8 mouse cellular contexts compared by ENCODE assay signal in genomic region chr6:120294056-120294784, GRCm38 (mm10). TPM values are rescaled to one million over a fixed set of nuclear protein-coding genes. Genes with fewer than 3 reads are reported as not detected.
DNase-seq lines count a peak whose midpoint lies in the region; ATAC-seq lines count a peak whose summit lies in the region.

Gene D330020A13Rik (plus strand): TSS chr6:120294364.
Gene B4galnt3 (minus strand): TSS chr6:120294559.

- peak; percentile 70 for ATAC-seq in hindbrain, embryonic 11.5 days (ENCODE audit: low FRiP score)
- peak; percentile 76 for ATAC-seq in lung, embryonic 15.5 days (ENCODE audit: borderline replicate concordance, extremely low read depth, low FRiP score, low TSS enrichment)

- peak within 1 kb of the TSS; percentile 99 for H3K4me2 ChIP-seq in hindbrain, embryonic 11.5 days (replicated peaks; ENCODE audit: low read depth, low read length)
- peak within 1 kb of the TSS; percentile 99 for H3K4me2 ChIP-seq in lung, embryonic 15.5 days

- H3K9ac ChIP-seq in hindbrain, embryonic 11.5 days (ENCODE audit: low read depth, low read length) = peak within 1 kb of the TSS; percentile 52
- H3K9ac ChIP-seq in lung, embryonic 15.5 days = peak within 1 kb of the TSS; percentile 47

- peak; percentile 21 to 23 for DNase-seq in B cell, adult 2 months
- peak; percentile 62 for DNase-seq in ES-CJ7 (ENCODE audit: low read depth, low spot score)
- peak; percentile 76 for DNase-seq in embryonic facial prominence, embryonic 10.5 days (ENCODE audit: low spot score)
- peak; percentile 68 for DNase-seq in hindbrain, embryonic 11.5 days (ENCODE audit: low spot score)
- peak; percentile 55 to 65 for DNase-seq in layer of hippocampus, postnatal 10 days (ENCODE audit: low spot score in 2 of 2)
- DNase-seq in right cerebral cortex, adult 18-20 months = peak; percentile 63
- no peak for DNase-seq in urinary bladder, postnatal 10 days (ENCODE audit: low spot score)

- no peaks in the 10 kb centered on the region for H3K9me3 ChIP-seq in embryonic facial prominence, embryonic 10.5 days
- no peaks in the 10 kb centered on the region for H3K9me3 ChIP-seq in hindbrain, embryonic 11.5 days (ENCODE audit: control insufficient read depth, low read length)
- H3K9me3 ChIP-seq in lung, embryonic 15.5 days = no peaks in the 10 kb centered on the region

- under 1% methylated on average over 79 of the region's 79 CpGs for WGBS in embryonic facial prominence, embryonic 10.5 days
- under 1% methylated on average over 70 of the region's 79 CpGs for WGBS in hindbrain, embryonic 11.5 days
- WGBS in lung, embryonic 15.5 days = under 1% methylated on average over 77 of the region's 79 CpGs

- peak within 1 kb of the TSS; percentile 80 for H3K4me3 ChIP-seq in embryonic facial prominence, embryonic 10.5 days
- H3K4me3 ChIP-seq in hindbrain, embryonic 11.5 days (ENCODE audit: low read depth, low read length) = peak within 1 kb of the TSS; percentile 73
- peak within 1 kb of the TSS; percentile 63 for H3K4me3 ChIP-seq in lung, embryonic 15.5 days

- no peaks in the 10 kb centered on the region for H3K36me3 ChIP-seq in embryonic facial prominence, embryonic 10.5 days (replicated peaks)
- no peaks in the 10 kb centered on the region for H3K36me3 ChIP-seq in hindbrain, embryonic 11.5 days (ENCODE audit: control insufficient read depth, insufficient read depth, low read length)
- no peaks in the 10 kb centered on the region for H3K36me3 ChIP-seq in lung, embryonic 15.5 days

- peak within 1 kb of the TSS; percentile 78 for H3K27ac ChIP-seq in embryonic facial prominence, embryonic 10.5 days (replicated peaks)
- no peak within 1 kb of the TSS for H3K27ac ChIP-seq in hindbrain, embryonic 11.5 days (ENCODE audit: low read depth, low read length)
- H3K27ac ChIP-seq in lung, embryonic 15.5 days = peak within 1 kb of the TSS; percentile 15; the same call in 1 of the 2 replicates

- H3K4me1 ChIP-seq in embryonic facial prominence, embryonic 10.5 days = peaks cover 16% of the 10 kb centered on the region
- H3K4me1 ChIP-seq in hindbrain, embryonic 11.5 days (replicated peaks; ENCODE audit: control insufficient read depth, insufficient read depth, low read length) = no peaks in the 10 kb centered on the region
- H3K4me1 ChIP-seq in lung, embryonic 15.5 days = peaks cover 7% of the 10 kb centered on the region

- H3K27me3 ChIP-seq in embryonic facial prominence, embryonic 10.5 days (replicated peaks; ENCODE audit: low read depth, poor library complexity, severe bottlenecking) = peaks cover 52% of the 10 kb centered on the region
- peaks cover 19% of the 10 kb centered on the region for H3K27me3 ChIP-seq in hindbrain, embryonic 11.5 days (ENCODE audit: control insufficient read depth, insufficient read depth, low read length)
- H3K27me3 ChIP-seq in lung, embryonic 15.5 days = peaks cover 31% of the 10 kb centered on the region

RNA-seq across cellular contexts. Expression of gene D330020A13Rik, which starts in this region (rescaled TPM):
- polyA plus RNA-seq in embryonic facial prominence, embryonic 10.5 days (2016; fragmentation: Nextera tagmentation; extraction: Ambion mirVana) = 0.21 and 0.25 TPM in 2 replicates
- 0.15 TPM in 1 of 2 replicates, not detected in the other for polyA plus RNA-seq in hindbrain, embryonic 11.5 days (2014; fragmentation: Nextera tagmentation; extraction: Ambion mirVana)
- not detected for total RNA-seq in layer of hippocampus, postnatal 10 days (2021)
- 0.16 and 0.25 TPM in 2 replicates for polyA plus RNA-seq in lung, embryonic 15.5 days (2015; fragmentation: Nextera tagmentation; extraction: Ambion mirVana)

RNA-seq across cellular contexts. Expression of gene B4galnt3, which starts in this region (rescaled TPM):
- 0.41 and 0.52 TPM in 2 replicates for polyA plus RNA-seq in embryonic facial prominence, embryonic 10.5 days (2016; fragmentation: Nextera tagmentation; extraction: Ambion mirVana)
- polyA plus RNA-seq in hindbrain, embryonic 11.5 days (2014; fragmentation: Nextera tagmentation; extraction: Ambion mirVana) = not detected in 2 replicates
- 1 to 10 TPM; 1.9 to 2.2 TPM for total RNA-seq in layer of hippocampus, postnatal 10 days (2021)
- polyA plus RNA-seq in lung, embryonic 15.5 days (2015; fragmentation: Nextera tagmentation; extraction: Ambion mirVana) = 0.32 and 0.54 TPM in 2 replicates

Comparison
In these comparisons a context has a peak if more than half of its experiments do, and no peak if none do; other contexts are left out.
1. Peak in DNase-seq, H3K4me3 ChIP-seq and H3K27ac ChIP-seq in embryonic facial prominence, embryonic 10.5 days; RNA of the genes that start here not detected or under 1 TPM.
2. Peak in DNase-seq, ATAC-seq, H3K4me3 ChIP-seq, H3K9ac ChIP-seq and H3K4me2 ChIP-seq in hindbrain, embryonic 11.5 days; RNA of the genes that start here not detected or under 1 TPM.
3. Peak in ATAC-seq, H3K4me3 ChIP-seq, H3K27ac ChIP-seq, H3K9ac ChIP-seq and H3K4me2 ChIP-seq in lung, embryonic 15.5 days; RNA of the genes that start here not detected or under 1 TPM.